Mouse (Mus musculus) left cerebral cortex, postnatal 14 days (tissue): ENCODE measurements at regions not wholly inside any gene's neighbourhood (a gene's known extent, or its start where the extent isn't known, plus 50 kb on each side); places are given as distances from the start of the nearest gene placed in this dataset.
A peak's percentile ranks its signal among the peaks of the same experiment; 100 is the strongest.

Experiments used
- DNase-seq, 2 experiments: peaks; one replicate each; pipeline ENCODE4 v3.0.0; 2021 to 2022; ENCODE audit warnings: low spot score in 2 of 2, mixed read lengths in 1 of 2
- intact Hi-C: fragments of 180-260 bp; cut with DNase I; formaldehyde crosslinking; loops from one replicate; pipeline ENCODE4 v1.15.1; 2025

GRCm38 (mm10) chr7:93795210-93795609, 715.5 kb downstream of the Fam181b start:
- intact Hi-C loops, result no loop called here
- DNase-seq, result no peak

- intact Hi-C loops, result no loop called here
- no peak for DNase-seq
Measured at GRCm38 (mm10) chr7:93835697-93836096, 756.0 kb downstream of the Fam181b start.

- intact Hi-C loops, result no loop called here
- DNase-seq, result no peak
Measured at GRCm38 (mm10) chr7:93836169-93836568, 756.5 kb downstream of the Fam181b start.

GRCm38 (mm10) chr7:93855025-93855424, 775.4 kb downstream of the Fam181b start:
- intact Hi-C loops, result no loop called here

GRCm38 (mm10) chr7:93893701-93894100, 814.0 kb downstream of the Fam181b start:
- intact Hi-C loops, result no loop called here
- DNase-seq, result no peak

More at GRCm38 (mm10) chr7:93855025-93855424, 775.4 kb downstream of the Fam181b start:
- no peak for DNase-seq

GRCm38 (mm10) chr7:93896921-93897320, 817.3 kb downstream of the Fam181b start:
- intact Hi-C loops, result no loop called here
- no peak for DNase-seq

GRCm38 (mm10) chr7:93902770-93903169, 823.1 kb downstream of the Fam181b start:
- DNase-seq, result no peak
- intact Hi-C loops, result no loop called here

- DNase-seq, result no peak
- intact Hi-C loops, result no loop called here
Measured at GRCm38 (mm10) chr7:93936925-93937324, 857.3 kb downstream of the Fam181b start.

GRCm38 (mm10) chr7:93982103-93982502, 902.4 kb downstream of the Fam181b start:
- intact Hi-C loops, result no loop called here
- DNase-seq, result peak in 1 of 2 experiments; percentile 22

GRCm38 (mm10) chr7:94002780-94003179, 923.1 kb downstream of the Fam181b start:
- no peak for DNase-seq
- intact Hi-C loops, result no loop called here

- DNase-seq, result peak; percentile 14 to 46
- intact Hi-C loops, result loop anchor here (10.0 kb wide), 1 partner anchor 578 kb away; no protein-coding TSS in a partner anchor
Measured at GRCm38 (mm10) chr7:94042466-94043030, 962.9 kb downstream of the Fam181b start.

GRCm38 (mm10) chr7:94045428-94045827, 965.8 kb downstream of the Fam181b start:
- DNase-seq, result no peak
- intact Hi-C loops, result loop anchor here (5.0 to 10.0 kb wide), 2 partner anchors 581 to 708 kb away; no protein-coding TSS in a partner anchor

- intact Hi-C loops, result loop anchor here (5.0 to 10.0 kb wide), 2 partner anchors 581 to 709 kb away; no protein-coding TSS in a partner anchor
- no peak for DNase-seq
Measured at GRCm38 (mm10) chr7:94046029-94046428, 966.4 kb downstream of the Fam181b start.

- no peak for DNase-seq
- intact Hi-C loops, result no loop called here
Measured at GRCm38 (mm10) chr7:94061814-94062545, 982.3 kb downstream of the Fam181b start.
